Mouse (Mus musculus): ENCODE measurements around the gene Mid1. TPM values are rescaled to one million over a fixed set of nuclear protein-coding genes. Genes with fewer than 3 reads are reported as not detected.

The Mid1 gene
- polyA plus RNA-seq, 1 experiment from 2014 or later = 16.8 TPM

DNA sequence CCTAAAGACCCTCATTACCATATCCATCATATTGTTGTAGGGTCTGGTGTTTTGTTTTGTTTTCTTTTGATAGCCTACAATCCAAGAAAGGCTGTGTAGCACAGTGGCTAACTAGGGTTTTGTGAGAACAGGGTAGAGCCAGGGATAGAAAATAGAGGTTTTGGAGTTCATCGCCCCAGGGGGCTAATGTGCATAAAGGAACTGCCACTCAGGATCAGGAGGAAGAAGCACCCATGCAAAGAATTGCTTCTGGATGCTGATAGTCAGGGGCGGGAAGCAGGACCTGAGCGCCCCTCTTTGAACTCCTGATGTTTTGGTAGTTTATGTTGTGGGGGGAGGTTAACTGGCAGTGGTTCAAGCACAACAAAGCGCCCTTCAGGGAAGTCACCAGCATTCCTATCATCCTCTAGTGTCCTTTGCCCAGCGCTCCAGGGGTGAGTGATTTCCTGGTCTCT is 221.1 kb downstream of the Mid1 start:
- Histone ChIP-seq H3K36me3 (no peaks in the 10 kb centered on the region), H3K4me1 (replicated peaks) (peaks cover 22% of the 10 kb centered on the region), H3K27me3 (ENCODE audit: insufficient read depth, poor library complexity, severe bottlenecking) (peaks cover 39% of the 10 kb centered on the region), H3K4me3 (no peak overlapping the region), H3K27ac (no peak overlapping the region), H3K9me3 (no peaks in the 10 kb centered on the region)
- DNase-seq (ENCODE audit: low spot score) = peak; percentile 69
- WGBS = 10% methylated on average over 5 of the region's 5 CpGs

DNA sequence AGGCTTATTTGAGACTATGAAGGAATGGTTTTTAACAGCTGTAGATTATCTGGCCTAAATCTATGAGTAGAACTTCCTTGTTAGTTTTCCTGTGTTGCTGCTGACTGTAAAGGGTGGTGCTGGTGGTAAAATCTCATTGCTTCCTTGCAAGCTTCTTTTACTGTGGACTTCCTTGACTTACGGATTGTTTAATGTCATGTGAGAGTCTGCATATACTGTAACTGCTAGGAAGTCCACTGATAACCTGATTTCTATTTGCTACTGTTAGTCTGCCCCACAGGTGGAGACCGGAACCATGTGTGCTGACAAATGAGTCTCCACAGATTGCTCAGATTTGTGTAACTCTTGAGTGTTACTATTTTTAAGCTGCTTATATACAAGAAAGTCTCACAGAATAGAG is 224.9 kb downstream of the Mid1 start:
- WGBS = 91% methylated on average over 2 of the region's 2 CpGs
- no peak overlapping the region for H3K27ac ChIP-seq
- H3K36me3 ChIP-seq = no peaks in the 10 kb centered on the region
- no peak overlapping the region for H3K4me3 ChIP-seq
- H3K27me3 ChIP-seq (ENCODE audit: insufficient read depth, poor library complexity, severe bottlenecking) = peaks cover 39% of the 10 kb centered on the region
- no peak for DNase-seq (ENCODE audit: low spot score)
- peaks cover 31% of the 10 kb centered on the region for H3K4me1 ChIP-seq (replicated peaks)
- no peaks in the 10 kb centered on the region for H3K9me3 ChIP-seq

DNA sequence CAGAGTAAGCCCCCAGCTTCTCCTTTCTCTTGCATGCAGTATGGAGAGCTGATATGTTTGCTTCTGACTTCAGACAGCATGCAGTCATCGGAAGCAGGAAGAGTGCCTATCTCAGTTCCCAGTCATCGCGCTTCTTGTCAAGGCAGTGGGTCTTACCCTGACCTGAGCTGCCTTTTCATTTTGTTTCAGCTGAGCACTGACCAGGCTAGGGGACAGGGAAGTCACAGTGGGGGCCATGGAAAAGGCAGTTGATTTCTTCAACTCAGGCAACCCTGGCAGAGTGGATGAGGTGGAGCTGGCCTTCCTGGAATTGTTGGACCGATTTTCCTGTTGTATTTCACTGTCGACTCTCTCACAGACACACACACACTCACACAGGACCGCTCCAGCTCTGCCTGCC is 230.7 kb downstream of the Mid1 start:
- no peak overlapping the region for H3K4me3 ChIP-seq
- DNase-seq (ENCODE audit: low spot score) = no peak
- H3K27me3 ChIP-seq (ENCODE audit: insufficient read depth, poor library complexity, severe bottlenecking) = peaks cover 46% of the 10 kb centered on the region
- peaks cover 11% of the 10 kb centered on the region for H3K4me1 ChIP-seq (replicated peaks)
- no peak overlapping the region for H3K27ac ChIP-seq
- H3K36me3 ChIP-seq = no peaks in the 10 kb centered on the region
- H3K9me3 ChIP-seq = no peaks in the 10 kb centered on the region
- WGBS = 92% methylated on average over 6 of the region's 6 CpGs

DNA sequence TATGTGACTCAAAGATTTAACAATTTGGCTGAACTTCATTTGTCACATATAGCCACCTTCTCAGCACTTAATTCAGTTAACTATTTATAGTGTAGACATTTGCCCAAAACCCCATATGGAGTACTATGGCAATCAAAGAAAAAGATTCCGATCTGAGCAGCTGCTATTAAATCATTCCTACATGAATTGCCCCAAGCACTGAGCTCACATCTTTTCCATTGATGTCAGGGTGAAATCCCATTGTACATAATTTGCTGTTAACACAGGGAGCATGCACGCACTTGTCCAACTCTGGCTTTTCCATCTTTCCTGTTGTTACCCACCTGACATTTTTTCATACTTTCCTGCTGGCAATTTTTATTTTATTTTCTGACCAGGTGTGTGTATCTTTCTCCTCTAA is 237.5 kb downstream of the Mid1 start:
- Histone ChIP-seq H3K27me3 (ENCODE audit: insufficient read depth, poor library complexity, severe bottlenecking) (peaks cover 52% of the 10 kb centered on the region), H3K4me1 (replicated peaks) (peaks cover 25% of the 10 kb centered on the region), H3K36me3 (peaks cover 8% of the 10 kb centered on the region), H3K27ac (no peak overlapping the region), H3K9me3 (no peaks in the 10 kb centered on the region), H3K4me3 (no peak overlapping the region)
- DNase-seq (ENCODE audit: low spot score) = no peak
- 75% methylated on average over 2 of the region's 2 CpGs for WGBS

DNA sequence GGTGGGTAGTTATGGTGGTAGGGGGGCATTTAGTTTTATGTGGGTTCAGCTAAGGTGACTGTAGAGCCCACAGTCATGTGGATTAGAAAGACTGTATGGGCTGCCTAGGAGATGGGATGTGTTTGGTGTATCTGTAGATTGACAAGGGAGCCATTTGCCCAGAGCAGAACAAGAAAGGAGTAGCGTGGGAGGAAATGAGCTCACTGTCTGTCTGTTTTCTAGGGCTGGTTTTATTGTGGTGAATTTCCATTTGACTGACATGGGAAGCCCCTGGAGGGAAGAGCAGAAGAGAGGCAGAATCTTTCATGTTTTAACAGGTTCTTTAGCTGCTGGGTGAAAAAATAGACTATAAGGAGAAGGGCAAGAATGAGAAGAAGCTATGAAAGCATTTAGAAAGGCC is 238.4 kb downstream of the Mid1 start:
- H3K9me3 ChIP-seq = no peaks in the 10 kb centered on the region
- peaks cover 52% of the 10 kb centered on the region for H3K27me3 ChIP-seq (ENCODE audit: insufficient read depth, poor library complexity, severe bottlenecking)
- no peak for DNase-seq (ENCODE audit: low spot score)
- no peak overlapping the region for H3K4me3 ChIP-seq
- peaks cover 25% of the 10 kb centered on the region for H3K4me1 ChIP-seq (replicated peaks)
- 55% methylated on average over 1 of the region's 1 CpGs for WGBS
- H3K36me3 ChIP-seq = peaks cover 8% of the 10 kb centered on the region
- H3K27ac ChIP-seq = no peak overlapping the region

DNA sequence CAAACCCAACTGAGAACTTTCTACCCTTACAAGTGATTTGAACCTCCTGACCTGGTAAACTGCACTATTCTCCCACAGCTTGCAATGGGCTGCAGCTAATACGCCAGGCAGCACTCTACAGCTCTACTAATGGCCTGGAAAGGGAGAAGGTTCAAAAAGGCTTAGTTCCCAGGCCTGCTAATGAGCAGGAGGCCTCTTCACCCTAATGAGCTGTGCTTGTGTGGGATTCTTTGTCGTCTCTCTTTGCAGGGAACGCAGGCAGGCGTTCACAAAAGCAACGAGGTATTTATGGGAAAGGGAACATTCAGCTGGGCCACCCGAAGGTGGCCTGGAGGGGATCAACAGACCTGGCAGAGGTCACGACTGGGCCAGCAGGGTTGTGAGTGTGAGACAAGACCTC is 240.6 kb downstream of the Mid1 start:
- H3K4me1 ChIP-seq (replicated peaks) = peaks cover 25% of the 10 kb centered on the region
- WGBS = 36% methylated on average over 7 of the region's 7 CpGs
- H3K4me3 ChIP-seq = no peak overlapping the region
- H3K36me3 ChIP-seq = peaks cover 8% of the 10 kb centered on the region
- peaks cover 57% of the 10 kb centered on the region for H3K27me3 ChIP-seq (ENCODE audit: insufficient read depth, poor library complexity, severe bottlenecking)
- no peak for DNase-seq (ENCODE audit: low spot score)
- H3K9me3 ChIP-seq = no peaks in the 10 kb centered on the region
- H3K27ac ChIP-seq = no peak overlapping the region

DNA sequence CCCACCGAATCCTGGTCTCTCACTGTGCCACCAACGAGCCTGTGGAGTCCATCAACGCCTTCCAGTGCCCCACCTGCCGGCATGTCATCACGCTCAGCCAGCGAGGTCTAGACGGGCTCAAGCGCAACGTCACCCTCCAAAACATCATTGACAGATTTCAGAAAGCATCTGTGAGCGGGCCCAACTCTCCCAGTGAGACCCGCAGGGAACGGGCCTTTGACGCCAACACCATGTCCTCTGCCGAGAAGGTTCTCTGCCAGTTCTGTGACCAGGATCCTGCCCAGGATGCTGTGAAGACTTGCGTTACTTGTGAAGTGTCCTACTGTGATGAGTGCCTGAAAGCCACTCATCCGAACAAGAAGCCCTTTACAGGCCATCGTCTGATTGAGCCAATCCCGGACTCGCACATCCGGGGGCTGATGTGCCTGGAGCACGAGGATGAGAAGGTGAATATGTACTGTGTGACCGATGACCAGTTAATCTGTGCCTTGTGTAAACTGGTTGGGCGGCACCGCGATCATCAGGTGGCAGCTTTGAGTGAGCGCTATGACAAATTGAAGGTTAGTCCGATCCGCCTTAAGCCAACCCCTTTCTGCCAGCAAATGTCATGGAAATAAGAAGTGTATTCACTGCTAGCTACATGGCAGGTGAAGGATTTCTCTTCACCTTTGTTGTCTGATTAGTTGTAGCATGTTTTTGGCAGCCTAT is 242.3 kb downstream of the Mid1 start:
- peaks cover 48% of the 10 kb centered on the region for H3K27me3 ChIP-seq (ENCODE audit: insufficient read depth, poor library complexity, severe bottlenecking)
- no peak overlapping the region for H3K4me3 ChIP-seq
- H3K9me3 ChIP-seq = no peaks in the 10 kb centered on the region
- 85% methylated on average over 28 of the region's 28 CpGs for WGBS
- H3K36me3 ChIP-seq = peaks cover 8% of the 10 kb centered on the region
- H3K4me1 ChIP-seq (replicated peaks) = peaks cover 18% of the 10 kb centered on the region
- H3K27ac ChIP-seq = no peak overlapping the region
- no peak for DNase-seq (ENCODE audit: low spot score)

DNA sequence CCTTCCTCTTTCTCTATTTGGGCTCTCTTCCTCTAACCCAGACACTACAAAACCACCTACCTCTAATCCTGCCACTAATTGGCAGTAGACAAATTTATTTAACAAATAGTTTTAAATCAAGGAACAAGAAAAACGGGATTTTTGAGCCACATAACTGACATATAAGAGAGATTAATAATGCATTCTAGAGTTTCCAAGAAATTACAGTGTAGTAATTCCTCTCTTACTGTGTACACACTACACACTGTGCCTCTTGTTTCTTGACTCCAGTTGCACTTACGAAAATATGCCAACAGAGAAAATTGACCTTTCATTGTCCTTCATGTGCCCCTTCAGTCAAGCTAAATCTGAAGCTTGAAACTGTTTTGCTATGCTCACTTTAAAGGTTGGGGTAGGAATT is 245.9 kb downstream of the Mid1 start:
- no peak overlapping the region for H3K27ac ChIP-seq
- H3K4me3 ChIP-seq = no peak overlapping the region
- peaks cover 8% of the 10 kb centered on the region for H3K36me3 ChIP-seq
- WGBS = 59% methylated on average over 2 of the region's 2 CpGs
- no peaks in the 10 kb centered on the region for H3K9me3 ChIP-seq
- DNase-seq (ENCODE audit: low spot score) = no peak
- peaks cover 7% of the 10 kb centered on the region for H3K4me1 ChIP-seq (replicated peaks)
- peaks cover 63% of the 10 kb centered on the region for H3K27me3 ChIP-seq (ENCODE audit: insufficient read depth, poor library complexity, severe bottlenecking)

DNA sequence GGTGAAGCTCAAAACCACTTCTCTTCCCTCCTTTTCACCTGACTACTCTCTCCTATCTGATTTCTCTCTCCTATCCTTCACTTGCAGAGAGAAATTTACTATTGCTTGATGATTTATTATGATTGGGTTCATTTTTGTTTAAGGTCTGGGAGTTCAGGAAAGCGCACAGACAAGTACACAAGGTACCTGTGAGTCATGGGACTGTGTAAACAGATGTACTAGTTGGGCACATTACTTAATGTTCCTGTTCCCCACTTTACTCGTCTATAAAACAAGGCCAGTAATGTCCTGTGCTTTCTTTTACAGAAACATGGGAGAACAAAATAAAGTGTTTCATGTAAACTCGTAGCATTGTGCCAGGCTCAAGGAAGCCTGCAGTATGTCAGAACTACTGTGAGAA is 248.2 kb downstream of the Mid1 start:
- Histone ChIP-seq H3K27me3 (ENCODE audit: insufficient read depth, poor library complexity, severe bottlenecking) (peaks cover 65% of the 10 kb centered on the region), H3K27ac (no peak overlapping the region), H3K36me3 (no peaks in the 10 kb centered on the region; the same call in 1 of the 2 replicates), H3K4me3 (no peak overlapping the region), H3K9me3 (no peaks in the 10 kb centered on the region), H3K4me1 (replicated peaks) (peaks cover 9% of the 10 kb centered on the region)
- no peak for DNase-seq (ENCODE audit: low spot score)
- 87% methylated on average over 3 of the region's 3 CpGs for WGBS

DNA sequence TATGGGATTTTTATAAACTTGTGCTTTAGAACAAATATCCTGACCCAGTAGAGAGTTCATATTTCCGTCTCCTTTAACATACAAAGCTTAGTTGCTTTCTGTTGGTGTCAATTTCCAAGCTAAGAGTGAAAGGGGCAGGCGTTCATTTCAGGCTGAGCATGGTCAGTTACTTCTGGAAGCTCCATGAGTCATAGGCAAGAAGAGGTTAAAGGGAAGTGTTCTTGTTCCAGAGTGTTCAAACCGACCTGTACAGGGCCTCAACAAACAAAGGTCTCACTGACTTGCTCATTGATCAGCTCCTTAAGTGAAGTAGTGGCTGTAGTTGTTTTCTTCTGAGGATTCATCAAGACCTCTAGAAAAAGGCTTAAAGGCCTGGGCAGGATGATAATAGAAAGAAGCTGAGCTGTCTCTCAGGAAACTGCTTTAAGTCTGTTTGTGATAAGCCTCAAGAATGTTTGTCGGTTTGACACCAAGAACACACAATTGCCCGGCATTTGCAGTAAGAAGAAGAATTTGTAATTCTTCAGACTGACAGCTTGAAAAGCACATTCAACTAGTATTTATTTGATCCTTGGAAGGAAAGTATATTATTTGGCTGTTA is 252.2 kb downstream of the Mid1 start:
- H3K4me1 ChIP-seq (replicated peaks) = peaks cover 9% of the 10 kb centered on the region
- no peak overlapping the region for H3K27ac ChIP-seq
- H3K4me3 ChIP-seq = no peak overlapping the region
- WGBS = 58% methylated on average over 5 of the region's 5 CpGs
- H3K9me3 ChIP-seq = no peaks in the 10 kb centered on the region
- no peak for DNase-seq (ENCODE audit: low spot score)
- H3K27me3 ChIP-seq (ENCODE audit: insufficient read depth, poor library complexity, severe bottlenecking) = peaks cover 57% of the 10 kb centered on the region
- H3K36me3 ChIP-seq = no peaks in the 10 kb centered on the region

DNA sequence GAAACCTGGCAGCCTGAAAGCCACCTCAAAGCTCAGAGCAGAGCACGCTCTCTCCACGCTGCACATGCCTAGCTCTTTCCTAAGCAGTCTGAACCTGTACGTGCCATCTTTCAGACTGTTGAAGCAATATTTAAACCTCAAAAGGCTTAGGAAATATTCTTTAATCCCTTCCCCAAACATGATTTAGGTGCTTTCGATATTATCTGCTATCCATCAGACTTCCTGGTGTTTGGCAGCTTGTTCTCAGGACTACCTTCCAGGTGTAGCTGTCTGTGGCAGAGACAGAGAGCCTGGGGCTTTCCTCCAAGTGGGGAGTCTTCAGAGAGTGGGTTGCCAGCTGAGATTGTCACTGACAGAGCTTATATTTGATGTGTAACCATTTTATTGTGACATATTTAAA is 255.5 kb downstream of the Mid1 start:
- Histone ChIP-seq H3K4me1 (replicated peaks) (peaks cover 7% of the 10 kb centered on the region), H3K9me3 (no peaks in the 10 kb centered on the region), H3K27ac (no peak overlapping the region), H3K36me3 (no peaks in the 10 kb centered on the region), H3K27me3 (ENCODE audit: insufficient read depth, poor library complexity, severe bottlenecking) (peaks cover 32% of the 10 kb centered on the region), H3K4me3 (no peak overlapping the region)
- DNase-seq (ENCODE audit: low spot score) = no peak
- WGBS = 85% methylated on average over 4 of the region's 4 CpGs

DNA sequence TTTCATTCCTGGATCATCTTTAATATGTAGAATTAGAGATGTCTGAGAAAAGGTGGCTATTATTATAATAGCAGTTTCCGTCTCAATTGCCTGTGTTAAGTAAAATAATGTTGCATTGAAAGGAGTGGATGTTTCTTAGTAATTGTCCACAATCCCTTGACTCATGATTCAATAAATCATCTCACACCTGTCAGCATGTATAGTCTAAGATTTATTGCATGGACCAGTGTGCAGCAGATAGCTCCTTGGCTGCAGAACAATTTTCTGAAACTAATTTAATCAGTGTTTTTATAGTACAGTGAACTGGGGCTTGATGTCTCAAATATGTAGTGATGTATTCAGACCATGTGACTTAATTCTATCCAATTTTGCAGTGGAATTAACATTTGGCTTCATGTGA is 265.6 kb downstream of the Mid1 start:
- no peaks in the 10 kb centered on the region for H3K4me1 ChIP-seq (replicated peaks)
- no peak overlapping the region for H3K4me3 ChIP-seq
- no peaks in the 10 kb centered on the region for H3K9me3 ChIP-seq
- DNase-seq (ENCODE audit: low spot score) = no peak
- 84% methylated on average over 1 of the region's 1 CpGs for WGBS
- no peak overlapping the region for H3K27ac ChIP-seq
- no peaks in the 10 kb centered on the region for H3K36me3 ChIP-seq
- peaks cover 23% of the 10 kb centered on the region for H3K27me3 ChIP-seq (ENCODE audit: insufficient read depth, poor library complexity, severe bottlenecking)

DNA sequence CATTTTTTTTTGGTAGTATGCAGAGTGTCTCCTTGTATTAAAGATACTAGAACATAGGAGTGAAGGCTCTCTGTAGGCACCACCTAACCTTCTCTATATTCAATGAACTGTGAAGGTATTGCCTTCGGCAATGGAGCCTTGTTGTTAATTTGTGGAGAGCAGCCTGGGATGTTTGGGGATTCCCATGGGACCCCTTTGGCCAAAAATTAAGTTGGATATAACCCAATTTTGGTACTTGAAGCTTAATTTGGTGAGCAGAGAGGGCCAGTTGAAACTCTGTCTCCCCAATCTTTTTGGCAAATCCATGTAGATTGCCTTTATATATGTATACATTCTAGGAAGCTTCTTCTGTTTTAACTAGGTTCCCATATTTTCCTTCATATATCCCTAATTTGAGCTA is 284.3 kb downstream of the Mid1 start:
- no peak for DNase-seq (ENCODE audit: low spot score)
- Histone ChIP-seq H3K27me3 (ENCODE audit: insufficient read depth, poor library complexity, severe bottlenecking) (0 out of 2 replicates have a peak, but pooled peaks cover 4% of the 10 kb centered on the region), H3K36me3 (peaks cover 47% of the 10 kb centered on the region), H3K4me1 (replicated peaks) (no peaks in the 10 kb centered on the region), H3K27ac (no peak overlapping the region), H3K4me3 (no peak overlapping the region), H3K9me3 (peaks cover 43% of the 10 kb centered on the region)
- WGBS = 84% methylated on average over 1 of the region's 1 CpGs
